Mouse (Mus musculus) kidney, adult 9 months (tissue): ENCODE results near the gene Ccdc87.
"Not testable (repeated sequence)": the region's sequence is repeated elsewhere in the genome, so short reads cannot be mapped to it uniquely, and the experiment has no call there.

Experiments used
- DNase-seq: peaks from one replicate; pipeline ENCODE4 v3.0.0; 2022

Ccdc87 gene

GRCm38 (mm10) chr19:4840848-4841247, 1.7 kb downstream of the Ccdc87 start:
- no peak for DNase-seq

DNA sequence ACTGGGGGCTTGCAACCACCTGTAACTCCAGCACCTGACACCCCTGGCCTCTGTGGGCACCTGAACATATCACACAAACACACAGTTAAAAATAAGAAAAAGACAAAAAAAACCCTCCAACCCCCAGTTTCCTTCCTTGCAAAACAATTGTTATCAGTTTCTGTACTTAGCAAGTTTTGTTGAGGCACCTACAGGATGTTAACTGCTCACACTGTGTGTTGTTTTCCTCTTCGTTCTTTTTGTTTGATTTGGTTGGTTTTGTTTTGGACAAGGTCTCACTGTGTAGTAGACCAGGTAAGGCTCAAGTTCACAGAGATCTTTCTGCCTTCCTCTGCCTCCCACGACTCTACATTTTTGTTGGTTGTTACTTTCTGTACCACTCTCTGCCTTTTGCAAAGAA, 3.4 kb downstream of the Ccdc87 start:
- DNase-seq = no peak

- no peak for DNase-seq
These were observed 6.7 kb downstream of the Ccdc87 start for GRCm38 (mm10) chr19:4845846-4846245.

DNA sequence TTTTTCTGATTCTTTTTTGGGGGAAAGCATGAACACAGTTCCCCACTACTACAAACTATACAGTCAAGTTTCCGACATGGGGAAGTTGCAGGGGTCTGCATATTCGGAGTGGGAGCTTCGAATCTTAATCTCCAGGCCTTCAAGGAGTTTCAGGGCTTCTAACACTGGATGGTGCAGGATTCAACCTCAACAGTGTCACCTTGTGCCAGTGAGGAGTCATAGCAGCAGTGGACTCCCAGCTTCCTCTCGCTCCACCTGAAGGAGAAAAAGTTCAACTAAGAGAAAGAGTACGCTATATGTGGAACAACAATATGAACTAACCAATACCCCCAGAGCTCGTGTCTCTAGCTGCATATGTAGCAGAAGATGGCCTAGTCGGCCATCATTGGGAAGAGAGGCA, 8.3 kb downstream of the Ccdc87 start:
- peak; percentile 74 for DNase-seq

GRCm38 (mm10) chr19:4849800-4850199, 10.6 kb downstream of the Ccdc87 start:
- no peak for DNase-seq

DNA sequence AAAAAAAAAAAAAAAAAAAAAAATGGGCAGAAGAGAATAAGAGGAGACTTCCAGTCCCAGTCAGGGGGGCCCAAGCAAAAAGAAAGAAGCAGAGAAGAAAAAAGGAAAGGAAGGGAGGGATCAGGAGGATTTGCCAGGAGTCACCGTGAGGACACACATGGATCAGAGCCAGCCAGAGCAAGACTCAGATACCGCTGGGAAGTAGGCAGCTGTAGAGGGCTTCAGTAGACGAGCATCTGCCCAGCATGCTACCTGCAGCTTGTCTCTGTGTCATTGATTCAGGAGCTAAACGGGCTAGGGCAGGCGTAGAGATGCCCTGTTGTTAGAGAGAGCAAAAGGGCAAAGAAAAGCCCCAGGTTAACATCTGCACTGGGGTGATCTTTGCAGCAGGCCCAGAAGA, 11.1 kb downstream of the Ccdc87 start:
- no peak for DNase-seq

GRCm38 (mm10) chr19:4854552-4855469, 15.6 kb downstream of the Ccdc87 start, which contains the start of gene Ctsf:
Ctsf (plus strand) TSS chr19:4855130.
- peak; percentile 95 for DNase-seq

DNA sequence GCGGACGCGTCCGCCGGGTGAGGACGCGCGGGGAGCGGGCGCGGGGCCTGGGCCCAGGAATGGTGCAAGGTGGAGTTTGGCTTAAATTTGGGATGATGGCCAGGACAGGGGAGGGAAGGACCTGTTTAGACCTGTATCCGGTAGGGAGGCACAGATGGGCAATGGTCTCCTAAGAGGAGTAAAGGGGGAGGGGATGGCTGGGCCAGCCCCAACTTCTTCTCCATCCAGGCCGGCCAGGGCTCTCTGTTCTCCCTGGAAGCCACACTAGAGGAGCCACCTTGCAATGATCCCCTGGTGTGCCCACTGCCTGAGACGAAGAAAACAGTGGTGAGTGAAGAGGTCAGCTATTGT, 16.3 kb downstream of the Ccdc87 start:
- DNase-seq = no peak

- DNase-seq = no peak
These were observed 16.8 kb downstream of the Ccdc87 start for GRCm38 (mm10) chr19:4855951-4856350.

DNA sequence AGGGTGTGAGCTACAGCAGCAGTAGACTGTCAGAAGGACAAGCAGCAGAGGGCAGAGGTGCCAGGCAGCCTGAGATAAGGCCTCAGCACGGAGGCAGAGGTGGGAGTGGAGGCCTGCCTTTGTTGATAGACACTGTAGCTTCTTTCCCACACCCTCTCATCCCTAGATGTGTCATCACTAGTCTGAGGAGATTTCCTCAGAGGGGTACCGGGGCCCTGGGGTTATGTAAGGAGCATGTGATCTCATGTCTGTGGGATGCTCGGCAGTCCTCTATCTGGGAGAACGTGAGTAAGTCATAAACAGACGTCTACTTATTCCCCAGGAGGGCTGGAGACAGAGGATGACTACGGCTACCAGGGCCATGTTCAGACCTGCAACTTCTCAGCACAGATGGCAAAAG, 19.9 kb downstream of the Ccdc87 start:
- no peak for DNase-seq

GRCm38 (mm10) chr19:4863048-4863447, 23.9 kb downstream of the Ccdc87 start:
- no peak for DNase-seq

GRCm38 (mm10) chr19:4865147-4865546, 26.0 kb downstream of the Ccdc87 start:
- DNase-seq = no peak

- DNase-seq = not testable (repeated sequence)
These were observed 35.4 kb downstream of the Ccdc87 start for GRCm38 (mm10) chr19:4874613-4875012.

- no peak for DNase-seq
These were observed 37.1 kb downstream of the Ccdc87 start for GRCm38 (mm10) chr19:4876241-4876640.

- DNase-seq = no peak
These were observed 37.6 kb downstream of the Ccdc87 start for GRCm38 (mm10) chr19:4876755-4877154.

- peak; percentile 24 for DNase-seq
These were observed 38.6 kb downstream of the Ccdc87 start, which contains the start of gene Actn3 for GRCm38 (mm10) chr19:4877785-4878184. Actn3 (minus strand) TSS chr19:4877909.

- DNase-seq = peak; percentile 97
These were observed 39.5 kb downstream of the Ccdc87 start, which contains the start of gene Zdhhc24 for GRCm38 (mm10) chr19:4878405-4879323. Zdhhc24 (plus strand) TSS chr19:4878668.

DNA sequence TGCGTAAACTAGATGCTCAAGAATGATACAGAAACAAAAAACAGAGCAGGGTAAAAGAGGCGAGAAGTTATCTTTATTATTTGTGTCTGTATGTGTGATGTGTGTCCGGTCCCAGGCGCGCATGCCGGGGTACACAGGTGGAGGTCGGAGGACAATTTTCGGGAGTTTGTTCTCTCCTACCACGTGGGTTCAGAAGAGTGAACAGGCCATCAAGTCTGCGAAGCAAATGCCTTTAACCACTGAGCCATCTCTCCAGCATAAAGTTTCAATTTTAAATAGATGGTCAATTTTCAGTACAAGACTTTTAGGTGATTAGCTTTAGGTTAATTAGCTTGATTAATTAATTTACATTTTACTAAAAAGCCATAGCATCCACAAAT, 40.1 kb downstream of the Ccdc87 start:
- DNase-seq = no peak

- DNase-seq = no peak
These were observed 44.8 kb downstream of the Ccdc87 start for GRCm38 (mm10) chr19:4883961-4884360.

DNA sequence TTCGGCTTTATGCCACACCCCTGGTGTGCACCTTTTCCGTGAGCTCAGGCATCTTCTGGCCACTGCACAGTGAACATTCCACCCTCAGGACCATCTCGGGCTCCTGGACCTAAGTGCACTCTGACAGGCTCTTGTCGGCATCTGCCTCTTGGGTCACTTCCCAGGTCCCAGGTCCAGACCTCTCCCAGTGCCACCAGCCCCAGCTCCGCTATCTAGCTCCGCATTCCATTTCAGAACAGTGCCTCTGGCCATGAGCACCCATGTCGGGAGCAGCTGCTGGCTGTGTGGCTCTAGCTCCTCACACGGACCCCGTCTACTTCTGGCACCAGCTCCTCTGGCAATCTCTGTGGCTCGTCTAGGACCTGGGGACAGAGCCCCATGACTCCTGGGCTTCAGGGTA, 50.6 kb downstream of the Ccdc87 start:
- no peak for DNase-seq

DNA sequence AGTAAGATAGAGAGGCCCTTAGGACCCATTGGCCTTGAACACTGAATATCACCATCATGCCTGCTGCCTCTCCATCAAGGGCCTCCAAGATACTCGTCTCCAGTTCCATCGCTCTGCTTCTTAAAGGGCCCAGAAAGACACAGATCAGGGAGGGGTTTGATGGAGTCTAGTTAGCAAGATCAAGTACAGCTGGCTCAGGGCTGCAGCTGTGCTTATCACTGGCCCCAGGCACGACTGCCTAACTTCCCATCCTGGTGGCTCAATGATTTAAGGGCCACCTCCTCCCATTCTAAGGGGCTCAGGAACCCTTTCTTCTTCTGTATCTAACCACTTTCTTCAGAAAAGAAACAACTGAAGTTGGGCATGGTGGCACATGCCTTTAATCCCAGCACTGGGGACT, 52.6 kb downstream of the Ccdc87 start:
- no peak for DNase-seq
